Mouse (Mus musculus): Measurements from ENCODE around the gene Bak1.

- no peak for TF ChIP-seq CTCF (IDR thresholded peaks at IDR 0.05)
- peak; percentile 99 for TF ChIP-seq POLR2A (IDR thresholded peaks at IDR 0.05; ENCODE audit: insufficient read depth, low read depth, low read length)
These were observed 55.9 kb downstream of the Bak1 start, which contains the start of gene Zbtb9 for GRCm38 (mm10) chr17:26972703-26973574.

All from heart, adult 2 months (tissue).